Mouse (Mus musculus) spleen, adult 2 months (tissue): Measurements from ENCODE around the gene Cradd. TPM values are rescaled to one million over a fixed set of nuclear protein-coding genes. Genes with fewer than 3 reads are reported as not detected.

Experiments used
- DNase-seq, 2 experiments: peaks; one replicate each; pipeline versions ENCODE4 v3.0.0 to v3.0.0-alpha.2; 2012 to 2021; ENCODE audit warnings: low spot score in 2 of 2, low read depth in 1 of 2
- H3K27ac ChIP-seq: fragments of 200-500 bp; 2 replicates; pipeline ENCODE4 v1.5.1; 2012; ENCODE audit warnings: low read length, inconsistent platforms; ENCODE audit not compliant: insufficient read depth
- H3K27me3 ChIP-seq: fragments of 200-500 bp; 2 replicates; pipeline ENCODE4 v1.6.1; 2012; ENCODE audit warnings: mild to moderate bottlenecking, moderate library complexity, low read length, inconsistent platforms; ENCODE audit not compliant: control insufficient read depth, insufficient read depth
- H3K36me3 ChIP-seq: fragments of 200-500 bp; 2 replicates; pipeline ENCODE4 v1.6.1; 2012; ENCODE audit warnings: mild to moderate bottlenecking, low read length, inconsistent platforms; ENCODE audit not compliant: control insufficient read depth, insufficient read depth
- H3K4me1 ChIP-seq: fragments of 200-500 bp; 2 replicates; pipeline ENCODE4 v1.6.1; 2011; ENCODE audit warnings: inconsistent platforms; ENCODE audit not compliant: control insufficient read depth, insufficient read depth, insufficient read length
- H3K4me3 ChIP-seq: fragments of 200-500 bp; 2 replicates; pipeline ENCODE4 v1.5.1; 2011; ENCODE audit warnings: mild to moderate bottlenecking, inconsistent platforms; ENCODE audit not compliant: insufficient read depth, insufficient read length; ENCODE audit errors: extremely low read depth
- CTCF ChIP-seq: fragments of 200-500 bp; IDR thresholded peaks from 2 replicates; pipeline ENCODE4 v1.5.1; 2011; ENCODE audit warnings: mild to moderate bottlenecking, inconsistent platforms; ENCODE audit not compliant: insufficient read depth, insufficient read length, insufficient replicate concordance; ENCODE audit errors: extremely low read depth
- POLR2A ChIP-seq: fragments of 200-500 bp; IDR thresholded peaks from 2 replicates; pipeline ENCODE4 v1.6.1; 2011; ENCODE audit warnings: low read depth, low read length, inconsistent platforms
- WGBS: fragments of 180-500 bp; shearing (Covaris S2); methylation state at CpG from one replicate; pipeline ENCODE4 v1.1.7; 2018; 5-methylcytosine and 5-hydroxymethylcytosine counted together
- polyA plus RNA-seq: library from polyadenylated mRNA; depleted of rRNA; stranded (reverse); fragments of >200 nt; gene quantifications from 2 replicates; pipeline ENCODE4 v1.2.3, GENCODE M21; 2012

Gene Cradd
- polyA plus RNA-seq, 1 experiment: 8.2 TPM

GRCm38 (mm10) chr10:95354047-95354446, 30.1 kb upstream of the Cradd start:
- WGBS: 90% methylated on average over 6 of the region's 6 CpGs

GRCm38 (mm10) chr10:95348457-95348856, 24.5 kb upstream of the Cradd start:
- H3K4me1 ChIP-seq: no peaks in the 10 kb centered on the region
- DNase-seq: no peak
- no peak overlapping the region for H3K27ac ChIP-seq
- WGBS: 68% methylated on average over 3 of the region's 3 CpGs
- H3K36me3 ChIP-seq: no peaks in the 10 kb centered on the region
- TF ChIP-seq POLR2A: no peak
- no peak for TF ChIP-seq CTCF
- H3K4me3 ChIP-seq: no peak overlapping the region
- no peaks in the 10 kb centered on the region for H3K27me3 ChIP-seq

More at GRCm38 (mm10) chr10:95354047-95354446, 30.1 kb upstream of the Cradd start:
- Histone ChIP-seq H3K36me3 (no peaks in the 10 kb centered on the region), H3K27ac (no peak overlapping the region), H3K27me3 (no peaks in the 10 kb centered on the region), H3K4me3 (no peak overlapping the region), H3K4me1 (no peaks in the 10 kb centered on the region)
- TF ChIP-seq POLR2A (no peak), CTCF (no peak)
- no peak for DNase-seq

- no peak overlapping the region for H3K4me3 ChIP-seq
- no peaks in the 10 kb centered on the region for H3K4me1 ChIP-seq
- H3K27me3 ChIP-seq: no peaks in the 10 kb centered on the region
- no peak overlapping the region for H3K27ac ChIP-seq
- 86% methylated on average over 3 of the region's 3 CpGs for WGBS
- no peaks in the 10 kb centered on the region for H3K36me3 ChIP-seq
- DNase-seq: no peak
- TF ChIP-seq POLR2A: no peak
- no peak for TF ChIP-seq CTCF
Measured at GRCm38 (mm10) chr10:95347776-95348175, 23.8 kb upstream of the Cradd start.

- DNase-seq: no peak
- H3K4me1 ChIP-seq: no peaks in the 10 kb centered on the region
- WGBS: 90% methylated on average over 10 of the region's 10 CpGs
- TF ChIP-seq CTCF (no peak), POLR2A (no peak)
- no peak overlapping the region for H3K4me3 ChIP-seq
- H3K27ac ChIP-seq: no peak overlapping the region
- H3K36me3 ChIP-seq: no peaks in the 10 kb centered on the region
- no peaks in the 10 kb centered on the region for H3K27me3 ChIP-seq
Measured at GRCm38 (mm10) chr10:95342833-95343590, 19.1 kb upstream of the Cradd start.

GRCm38 (mm10) chr10:95340676-95341075, 16.7 kb upstream of the Cradd start:
- Histone ChIP-seq H3K36me3 (no peaks in the 10 kb centered on the region), H3K27me3 (no peaks in the 10 kb centered on the region), H3K4me1 (no peaks in the 10 kb centered on the region), H3K27ac (no peak overlapping the region), H3K4me3 (no peak overlapping the region)
- DNase-seq: no peak
- TF ChIP-seq POLR2A (no peak), CTCF (no peak)
- 91% methylated on average over 4 of the region's 4 CpGs for WGBS

- Histone ChIP-seq H3K27me3 (no peaks in the 10 kb centered on the region), H3K4me3 (no peak overlapping the region), H3K36me3 (no peaks in the 10 kb centered on the region), H3K27ac (no peak overlapping the region), H3K4me1 (no peaks in the 10 kb centered on the region)
- DNase-seq: no peak
- 77% methylated on average over 5 of the region's 5 CpGs for WGBS
- TF ChIP-seq CTCF (no peak), POLR2A (no peak)
Measured at GRCm38 (mm10) chr10:95337589-95337988, 13.7 kb upstream of the Cradd start.

GRCm38 (mm10) chr10:95336781-95337544, 13.0 kb upstream of the Cradd start:
- no peaks in the 10 kb centered on the region for H3K4me1 ChIP-seq
- no peak overlapping the region for H3K4me3 ChIP-seq
- no peak overlapping the region for H3K27ac ChIP-seq
- no peaks in the 10 kb centered on the region for H3K27me3 ChIP-seq
- DNase-seq: no peak
- 71% methylated on average over 4 of the region's 4 CpGs for WGBS
- no peaks in the 10 kb centered on the region for H3K36me3 ChIP-seq
- no peak for TF ChIP-seq CTCF
- TF ChIP-seq POLR2A: no peak
